Mouse (Mus musculus): ENCODE measurements around the gene Vip.

- no peak for TF ChIP-seq POLR2A (IDR thresholded peaks at IDR 0.05; ENCODE audit: borderline replicate concordance, control insufficient read depth, low read depth, low read length)
- TF ChIP-seq CTCF (IDR thresholded peaks at IDR 0.05; ENCODE audit: control insufficient read depth, insufficient read depth, low read length), result no peak
Measured at GRCm38 (mm10) chr10:5639112-5639511, at the start of gene Vip.

Data from bone marrow, adult 2 months (tissue).